Mouse (Mus musculus): ENCODE measurements around the gene Mpp1.

Mpp1 gene

GRCm38 (mm10) chrX:75083982-75084773 lies 46.6 kb downstream of the Mpp1 start:
- peak; percentile 12 for DNase-seq (ENCODE audit: low spot score)

- DNase-seq (ENCODE audit: low spot score) = peak; percentile 20
Observed at GRCm38 (mm10) chrX:75082351-75082750, 48.5 kb downstream of the Mpp1 start.

Measured in c-Kit-positive CD71-positive TER-119-positive erythroid progenitor cells, embryonic 14.5 days (primary cell).